Mouse (Mus musculus): ENCODE data around the gene Akp3. TPM values are rescaled to one million over a fixed set of nuclear protein-coding genes. Genes with fewer than 3 reads are reported as not detected.

Akp3 gene
- polyA plus RNA-seq, 1 experiment from 2014 or later = not detected

- WGBS = 86% methylated on average over 1 of the region's 1 CpGs
- Histone ChIP-seq H3K27ac (no peak overlapping the region), H3K27me3 (ENCODE audit: low read depth, poor library complexity, severe bottlenecking) (no peaks in the 10 kb centered on the region), H3K9me3 (replicated peaks) (no peaks in the 10 kb centered on the region), H3K4me3 (no peak overlapping the region), H3K36me3 (no peaks in the 10 kb centered on the region), H3K4me1 (no peaks in the 10 kb centered on the region)
- no peak for DNase-seq (ENCODE audit: low spot score)
These were observed 10.0 kb upstream of the Akp3 start for GRCm38 (mm10) chr1:87114784-87115183.

GRCm38 (mm10) chr1:87127206-87128030, 2.6 kb downstream of the Akp3 start:
- peaks cover 7% of the 10 kb centered on the region; the same call in 1 of the 2 replicates for H3K4me1 ChIP-seq
- H3K36me3 ChIP-seq = no peaks in the 10 kb centered on the region
- H3K27me3 ChIP-seq (ENCODE audit: low read depth, poor library complexity, severe bottlenecking) = peaks cover 54% of the 10 kb centered on the region
- no peak overlapping the region for H3K27ac ChIP-seq
- 10% methylated on average over 41 of the region's 43 CpGs for WGBS
- DNase-seq (ENCODE audit: low spot score) = no peak
- H3K9me3 ChIP-seq (replicated peaks) = no peaks in the 10 kb centered on the region
- H3K4me3 ChIP-seq = peak overlapping the region; percentile 29

- no peaks in the 10 kb centered on the region for H3K9me3 ChIP-seq (replicated peaks)
- WGBS = 87% methylated on average over 4 of the region's 4 CpGs
- H3K36me3 ChIP-seq = no peaks in the 10 kb centered on the region
- H3K27ac ChIP-seq = no peak overlapping the region
- H3K4me1 ChIP-seq = peaks cover 6% of the 10 kb centered on the region; the same call in 1 of the 2 replicates
- no peak for DNase-seq (ENCODE audit: low spot score)
- peaks cover 32% of the 10 kb centered on the region for H3K27me3 ChIP-seq (ENCODE audit: low read depth, poor library complexity, severe bottlenecking)
- no peak overlapping the region for H3K4me3 ChIP-seq
These were observed 7.0 kb downstream of the Akp3 start for GRCm38 (mm10) chr1:87131803-87132202.

- H3K27me3 ChIP-seq (ENCODE audit: low read depth, poor library complexity, severe bottlenecking) = peaks cover 15% of the 10 kb centered on the region; the same call in 1 of the 2 replicates
- DNase-seq (ENCODE audit: low spot score) = no peak
- no peaks in the 10 kb centered on the region for H3K36me3 ChIP-seq
- no peak overlapping the region for H3K4me3 ChIP-seq
- no peaks in the 10 kb centered on the region for H3K4me1 ChIP-seq
- WGBS = 83% methylated on average over 4 of the region's 4 CpGs
- no peak overlapping the region for H3K27ac ChIP-seq
- no peaks in the 10 kb centered on the region for H3K9me3 ChIP-seq (replicated peaks)
These were observed 16.8 kb downstream of the Akp3 start for GRCm38 (mm10) chr1:87141550-87141949.

GRCm38 (mm10) chr1:87142456-87142855, 17.7 kb downstream of the Akp3 start:
- H3K4me1 ChIP-seq = no peaks in the 10 kb centered on the region
- H3K27ac ChIP-seq = no peak overlapping the region
- DNase-seq (ENCODE audit: low spot score) = no peak
- no peaks in the 10 kb centered on the region for H3K9me3 ChIP-seq (replicated peaks)
- no peak overlapping the region for H3K4me3 ChIP-seq
- peaks cover 16% of the 10 kb centered on the region; the same call in 1 of the 2 replicates for H3K27me3 ChIP-seq (ENCODE audit: low read depth, poor library complexity, severe bottlenecking)
- H3K36me3 ChIP-seq = no peaks in the 10 kb centered on the region
- 77% methylated on average over 9 of the region's 9 CpGs for WGBS

- H3K4me1 ChIP-seq = no peaks in the 10 kb centered on the region
- no peak overlapping the region for H3K27ac ChIP-seq
- no peak overlapping the region for H3K4me3 ChIP-seq
- no peak for DNase-seq (ENCODE audit: low spot score)
- peaks cover 22% of the 10 kb centered on the region for H3K27me3 ChIP-seq (ENCODE audit: low read depth, poor library complexity, severe bottlenecking)
- no peaks in the 10 kb centered on the region for H3K36me3 ChIP-seq
- WGBS = 89% methylated on average over 10 of the region's 10 CpGs
- H3K9me3 ChIP-seq (replicated peaks) = no peaks in the 10 kb centered on the region
These were observed 18.4 kb downstream of the Akp3 start for GRCm38 (mm10) chr1:87143141-87143540.

- DNase-seq (ENCODE audit: low spot score) = no peak
- WGBS = 30% methylated on average over 13 of the region's 13 CpGs
- Histone ChIP-seq H3K27ac (no peak overlapping the region), H3K27me3 (ENCODE audit: low read depth, poor library complexity, severe bottlenecking) (peaks cover 80% of the 10 kb centered on the region), H3K9me3 (replicated peaks) (no peaks in the 10 kb centered on the region), H3K4me3 (peak overlapping the region; percentile 13; the same call in 1 of the 2 replicates), H3K36me3 (no peaks in the 10 kb centered on the region), H3K4me1 (peaks cover 11% of the 10 kb centered on the region)
These were observed 24.6 kb downstream of the Akp3 start for GRCm38 (mm10) chr1:87149422-87149821.

GRCm38 (mm10) chr1:87151286-87151685, 26.5 kb downstream of the Akp3 start:
- DNase-seq (ENCODE audit: low spot score) = no peak
- no peaks in the 10 kb centered on the region for H3K9me3 ChIP-seq (replicated peaks)
- WGBS = 83% methylated on average over 6 of the region's 6 CpGs
- no peak overlapping the region for H3K4me3 ChIP-seq
- no peaks in the 10 kb centered on the region for H3K36me3 ChIP-seq
- peaks cover 29% of the 10 kb centered on the region for H3K4me1 ChIP-seq
- no peak overlapping the region for H3K27ac ChIP-seq
- peaks cover 89% of the 10 kb centered on the region for H3K27me3 ChIP-seq (ENCODE audit: low read depth, poor library complexity, severe bottlenecking)

GRCm38 (mm10) chr1:87153776-87154500, 29.2 kb downstream of the Akp3 start:
- Histone ChIP-seq H3K27ac (0 out of 2 replicates have a peak overlapping the region, but pooled peaks have one; percentile 44), H3K27me3 (ENCODE audit: low read depth, poor library complexity, severe bottlenecking) (peaks cover 100% of the 10 kb centered on the region), H3K9me3 (replicated peaks) (no peaks in the 10 kb centered on the region), H3K36me3 (no peaks in the 10 kb centered on the region), H3K4me3 (peak overlapping the region; percentile 45), H3K4me1 (peaks cover 29% of the 10 kb centered on the region)
- DNase-seq (ENCODE audit: low spot score) = peak; percentile 64
- WGBS = 2% methylated on average over 67 of the region's 72 CpGs

- WGBS = 3% methylated on average over 58 of the region's 58 CpGs
- H3K4me3 ChIP-seq = peak overlapping the region; percentile 45
- H3K27ac ChIP-seq = 0 out of 2 replicates have a peak overlapping the region, but pooled peaks have one; percentile 44
- peaks cover 100% of the 10 kb centered on the region for H3K27me3 ChIP-seq (ENCODE audit: low read depth, poor library complexity, severe bottlenecking)
- H3K9me3 ChIP-seq (replicated peaks) = no peaks in the 10 kb centered on the region
- peak; percentile 55 for DNase-seq (ENCODE audit: low spot score)
- peaks cover 26% of the 10 kb centered on the region for H3K4me1 ChIP-seq
- H3K36me3 ChIP-seq = no peaks in the 10 kb centered on the region
These were observed 29.8 kb downstream of the Akp3 start for GRCm38 (mm10) chr1:87154501-87155120.

- Histone ChIP-seq H3K36me3 (no peaks in the 10 kb centered on the region), H3K27me3 (ENCODE audit: low read depth, poor library complexity, severe bottlenecking) (peaks cover 100% of the 10 kb centered on the region), H3K4me1 (peaks cover 26% of the 10 kb centered on the region), H3K9me3 (replicated peaks) (no peaks in the 10 kb centered on the region), H3K27ac (peak overlapping the region; percentile 12; the same call in 1 of the 2 replicates), H3K4me3 (peak overlapping the region; percentile 47)
- DNase-seq (ENCODE audit: low spot score) = peak; percentile 69
- WGBS = under 1% methylated on average over 56 of the region's 56 CpGs
These were observed 30.9 kb downstream of the Akp3 start for GRCm38 (mm10) chr1:87155531-87156198.

- WGBS = 3% methylated on average over 12 of the region's 12 CpGs
- H3K4me1 ChIP-seq = peaks cover 26% of the 10 kb centered on the region
- H3K9me3 ChIP-seq (replicated peaks) = no peaks in the 10 kb centered on the region
- DNase-seq (ENCODE audit: low spot score) = peak; percentile 40
- peaks cover 100% of the 10 kb centered on the region for H3K27me3 ChIP-seq (ENCODE audit: low read depth, poor library complexity, severe bottlenecking)
- H3K27ac ChIP-seq = peak within 1 kb of the TSS; percentile 12; the same call in 1 of the 2 replicates
- no peaks in the 10 kb centered on the region for H3K36me3 ChIP-seq
- peak within 1 kb of the TSS; percentile 47 for H3K4me3 ChIP-seq
These were observed 31.4 kb downstream of the Akp3 start, which contains the start of gene Ecel1 for GRCm38 (mm10) chr1:87156199-87156587. Gene Ecel1 (minus strand): TSS chr1:87156521.
